Mouse (Mus musculus) testis, postnatal 14 days (tissue): ENCODE measurements around the gene L3mbtl4.

Experiments used
- DNase-seq: peaks from one replicate; pipeline ENCODE4 v3.0.0; 2021; ENCODE audit warnings: low spot score

L3mbtl4 gene

DNA sequence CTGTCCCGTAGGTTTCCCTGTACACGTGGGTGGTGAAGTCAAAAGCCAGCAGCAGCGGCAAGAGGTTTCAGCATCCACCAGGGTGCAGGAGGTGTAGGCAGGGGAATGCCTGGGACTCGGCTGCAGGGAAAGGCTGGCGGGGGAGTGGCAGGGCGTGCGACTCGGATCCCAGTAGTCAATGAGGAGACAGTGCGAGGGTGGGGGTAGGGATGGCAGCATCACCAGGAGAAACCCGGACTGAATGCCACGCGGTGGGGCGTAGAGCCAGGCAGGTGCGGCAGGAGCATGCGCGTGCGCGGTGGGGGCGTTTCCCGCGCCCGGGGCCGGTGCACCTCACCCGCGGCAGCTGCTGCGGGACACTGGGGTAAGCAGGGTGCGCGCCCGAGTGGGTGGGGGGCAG, at the start of gene L3mbtl4:
Gene L3mbtl4 (plus strand): TSS at position 271 of the 400 bp plus-strand sequence.
- DNase-seq, result peak; percentile 27

DNA sequence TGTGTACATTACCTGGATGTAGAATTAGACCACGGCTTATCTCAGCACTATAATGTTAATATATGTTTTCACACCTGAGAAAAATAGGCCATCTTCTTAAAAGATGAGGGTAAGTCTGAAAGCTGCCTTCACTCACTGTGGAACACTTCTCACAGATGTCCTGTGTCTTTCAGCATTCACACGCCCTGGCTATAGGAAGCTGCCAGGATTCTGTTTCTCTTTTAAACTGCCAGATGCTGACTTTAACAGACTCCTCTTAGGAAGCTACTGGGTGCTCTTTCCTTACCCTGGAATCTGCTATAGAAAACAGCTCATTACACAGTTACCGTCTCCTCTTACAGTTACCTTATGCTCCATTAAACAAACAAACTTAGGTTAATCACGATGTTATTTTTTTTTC, 43.1 kb upstream of the L3mbtl4 start:
- no peak for DNase-seq

DNA sequence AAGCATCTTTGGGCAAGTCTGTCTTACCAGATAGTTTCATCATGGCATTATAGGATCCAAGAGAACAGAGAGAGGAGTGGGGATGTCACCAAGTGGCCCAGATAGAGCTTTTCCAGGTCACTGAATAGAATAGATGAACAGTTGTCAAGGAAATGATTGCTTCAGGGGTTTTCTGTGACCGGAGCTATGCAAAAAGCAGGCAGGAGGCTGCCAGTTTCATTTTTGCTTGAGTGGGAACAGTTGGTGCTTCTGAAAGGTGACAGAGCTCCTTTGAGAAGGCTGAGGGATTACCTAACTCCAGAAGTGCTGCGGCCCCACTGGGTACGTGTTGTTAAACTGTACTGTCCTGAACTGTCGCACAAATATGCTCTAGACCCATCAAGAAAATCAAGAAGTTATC, 38.2 kb upstream of the L3mbtl4 start:
- DNase-seq, result no peak

DNA sequence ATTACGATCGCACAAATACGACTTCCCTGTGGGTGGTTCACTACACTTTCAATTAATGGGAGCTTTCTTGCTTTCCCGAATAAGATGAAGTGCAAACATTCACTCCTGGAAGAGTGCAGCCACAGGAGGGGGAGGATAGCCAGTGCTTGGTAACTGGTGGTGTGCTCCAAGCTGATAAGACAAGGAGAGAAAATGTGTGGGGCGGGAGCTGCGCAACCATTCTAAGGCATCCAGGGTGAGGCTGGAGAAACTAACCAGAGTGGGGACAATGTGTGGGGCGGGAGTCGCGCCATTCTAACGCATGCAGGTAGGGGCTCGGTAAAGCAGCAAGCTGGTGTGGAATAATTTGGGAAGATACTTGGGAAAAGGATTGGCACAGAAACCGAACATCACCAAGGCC, 36.6 kb upstream of the L3mbtl4 start:
- no peak for DNase-seq

DNA sequence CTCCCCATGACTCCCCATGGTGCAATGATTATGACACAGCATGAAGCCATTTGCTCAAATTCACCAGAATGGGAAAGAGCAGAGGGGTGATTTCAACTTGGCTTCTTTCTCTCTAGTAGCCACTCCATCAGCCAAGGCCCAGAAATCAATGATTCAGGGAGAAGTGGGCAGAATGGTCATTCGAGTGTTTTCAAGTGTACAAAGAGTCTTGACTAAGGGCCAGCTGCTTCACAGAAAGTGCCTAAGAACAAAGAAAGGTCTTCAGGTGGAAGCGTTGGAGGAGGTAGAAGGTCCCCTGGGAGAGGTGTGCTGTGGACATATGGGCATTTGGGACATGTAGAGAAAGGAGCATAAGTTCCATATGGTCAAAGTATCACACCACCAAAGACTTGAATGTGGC, 33.4 kb upstream of the L3mbtl4 start:
- DNase-seq, result no peak

DNA sequence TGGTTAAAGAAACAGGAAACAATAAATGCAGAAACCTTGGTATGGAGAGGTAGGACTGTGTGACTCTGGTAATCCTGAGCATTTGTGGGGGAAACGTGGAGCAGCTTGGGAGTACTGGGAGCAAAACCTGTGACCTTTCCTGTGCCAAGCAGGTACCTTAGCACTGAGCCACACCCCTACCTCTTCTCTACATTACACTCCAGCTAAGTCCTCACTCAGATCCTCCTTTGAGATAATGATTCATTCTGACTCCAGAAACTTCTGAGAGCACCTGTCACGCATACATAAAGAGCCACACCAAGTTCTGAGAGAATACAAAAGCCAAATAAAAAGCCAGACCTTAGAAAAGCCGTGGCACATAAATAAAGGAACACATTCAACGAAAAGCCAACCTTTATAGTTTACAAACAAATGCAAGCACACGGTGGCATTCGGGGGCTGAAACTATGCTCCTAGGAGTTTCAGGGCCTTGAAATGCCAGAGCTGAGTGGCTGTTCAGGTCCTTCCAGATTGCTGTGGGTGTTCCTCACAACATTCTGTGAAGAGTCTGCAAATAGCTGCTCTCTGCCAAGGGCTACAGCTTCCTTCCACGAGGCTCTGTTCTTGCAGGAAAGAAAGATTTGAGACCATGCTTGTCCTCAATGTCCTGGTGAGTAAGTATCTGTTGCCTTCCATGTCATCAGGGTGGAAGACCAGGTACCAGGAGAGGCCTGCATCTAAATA, 8.6 kb upstream of the L3mbtl4 start:
- no peak for DNase-seq

DNA sequence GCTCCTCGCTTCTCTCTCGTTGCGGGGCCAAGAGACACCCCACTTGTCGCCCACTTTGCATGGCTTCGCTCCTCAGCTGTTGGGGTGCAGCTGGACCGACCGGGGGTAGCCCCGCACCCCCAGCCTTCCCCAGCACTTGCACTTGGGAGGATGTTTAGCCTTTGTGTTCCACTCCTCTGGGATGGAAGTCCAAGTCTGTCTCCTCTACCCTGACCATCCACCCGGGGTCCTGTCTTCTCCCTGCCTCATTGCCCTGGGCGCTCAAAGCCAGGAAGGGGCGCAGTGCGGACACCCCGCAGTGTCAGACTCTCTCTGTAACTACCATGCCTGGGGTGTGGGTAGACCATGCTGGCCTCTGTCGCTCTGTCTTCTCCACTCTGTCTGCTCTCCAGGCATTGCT, 357 bp downstream of the L3mbtl4 start:
- no peak for DNase-seq

DNA sequence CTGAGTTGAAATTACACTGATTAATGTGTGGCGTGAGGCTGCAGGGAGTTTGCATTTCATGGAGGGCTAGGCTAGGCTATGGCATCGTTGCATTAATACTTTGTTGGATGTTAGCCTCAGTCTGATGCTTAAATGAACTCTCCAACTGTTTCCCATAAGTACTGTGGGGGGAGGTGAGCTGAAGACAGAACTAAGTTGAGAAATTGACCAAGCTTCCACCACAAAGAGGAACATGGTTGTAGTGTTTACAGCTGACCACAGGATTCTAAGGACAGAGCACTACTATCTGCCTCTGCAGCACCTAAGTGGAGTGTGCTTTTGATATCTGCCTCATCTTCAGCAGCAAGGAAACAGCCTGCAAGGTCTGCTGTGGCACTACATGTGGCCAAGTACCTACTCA, 1.5 kb downstream of the L3mbtl4 start:
- no peak for DNase-seq

DNA sequence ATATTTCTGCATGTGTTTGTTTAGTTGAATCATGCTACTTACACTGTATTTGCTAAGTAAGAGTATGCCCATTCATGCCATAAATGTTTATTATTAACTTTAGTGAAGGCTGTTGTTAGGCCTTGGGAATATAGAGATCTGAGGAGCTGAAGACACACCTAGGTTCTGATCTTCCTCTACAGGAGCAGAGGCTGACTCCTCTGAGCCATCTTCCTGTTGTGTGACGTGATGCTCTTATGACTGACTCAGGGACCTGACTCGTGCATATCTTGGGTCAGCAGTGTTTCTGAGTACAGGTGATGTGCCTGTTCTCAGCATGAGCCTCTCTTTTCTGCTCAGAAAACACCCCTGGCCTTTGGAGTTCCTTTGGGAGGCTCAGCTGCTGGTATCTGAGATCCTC, 7.3 kb downstream of the L3mbtl4 start:
- no peak for DNase-seq

DNA sequence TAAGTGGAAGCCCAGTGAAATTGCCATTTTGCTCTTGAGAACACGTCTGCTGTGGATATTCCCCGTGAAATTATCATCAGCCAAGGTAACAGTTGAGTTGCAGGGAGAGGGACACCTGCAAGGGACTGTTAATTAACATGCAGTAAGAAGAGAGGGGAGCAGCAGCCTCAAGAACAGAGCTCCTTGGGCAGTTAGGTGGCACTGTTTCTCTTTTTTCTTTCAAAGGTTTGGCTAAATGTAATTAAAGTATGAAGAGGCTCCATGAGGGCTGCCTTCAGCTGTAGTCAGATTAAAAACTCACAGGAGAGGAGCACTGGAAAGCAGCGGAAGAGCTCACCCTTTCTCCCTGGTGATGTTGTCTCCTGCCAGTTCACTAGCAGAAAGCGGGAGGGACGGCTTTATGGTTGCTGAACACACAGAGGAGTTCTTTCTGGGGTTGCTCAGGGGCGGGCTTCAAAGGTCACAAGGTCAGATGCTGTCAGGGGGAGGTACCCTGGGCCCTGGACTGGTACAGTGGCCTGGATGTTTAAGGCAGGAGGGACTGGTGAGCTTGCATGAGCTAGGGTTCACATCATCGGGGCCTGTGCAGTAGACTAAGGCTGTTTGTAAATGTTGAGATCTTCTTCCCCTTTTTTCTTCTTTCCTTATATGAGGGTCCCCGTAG, 11.7 kb downstream of the L3mbtl4 start:
- no peak for DNase-seq

DNA sequence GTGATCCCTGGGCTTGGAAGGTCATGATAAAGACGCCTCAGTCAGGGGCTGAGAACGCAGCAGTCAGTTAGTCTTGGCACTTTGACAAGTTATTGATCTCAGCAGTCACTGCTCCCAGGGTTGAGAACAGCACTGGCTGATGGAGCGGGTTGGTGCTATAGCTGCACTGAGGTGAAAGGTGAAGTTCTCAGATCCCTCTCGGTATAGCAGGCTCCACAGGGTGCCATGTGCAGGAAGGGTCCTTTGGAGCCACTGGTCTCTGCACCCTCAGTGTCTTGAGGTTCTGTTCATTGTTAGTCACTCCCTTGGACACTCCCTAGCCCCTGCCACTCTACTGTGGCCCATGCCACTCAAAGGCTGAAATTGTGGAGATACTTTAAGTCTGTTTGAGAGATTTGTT, 14.5 kb downstream of the L3mbtl4 start:
- DNase-seq, result no peak

DNA sequence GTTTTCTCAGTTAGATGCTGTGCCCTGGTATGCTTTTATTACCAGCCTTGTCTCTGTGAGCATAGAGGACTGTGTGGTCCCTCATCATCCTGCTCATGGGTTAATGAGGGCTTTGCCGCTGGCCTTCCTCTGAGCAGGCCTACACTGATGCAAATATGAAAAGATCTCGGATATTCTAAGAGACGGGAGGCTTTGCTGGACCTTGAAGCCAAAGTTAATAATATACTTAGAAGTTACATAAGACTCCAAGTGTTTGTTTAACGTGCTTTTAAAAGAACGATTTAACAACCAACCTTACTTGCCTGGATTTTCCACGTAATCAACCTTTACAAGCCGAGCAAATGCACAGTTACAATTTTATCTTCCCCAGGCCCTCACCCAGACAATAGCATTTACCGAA, 15.1 kb downstream of the L3mbtl4 start:
- no peak for DNase-seq

DNA sequence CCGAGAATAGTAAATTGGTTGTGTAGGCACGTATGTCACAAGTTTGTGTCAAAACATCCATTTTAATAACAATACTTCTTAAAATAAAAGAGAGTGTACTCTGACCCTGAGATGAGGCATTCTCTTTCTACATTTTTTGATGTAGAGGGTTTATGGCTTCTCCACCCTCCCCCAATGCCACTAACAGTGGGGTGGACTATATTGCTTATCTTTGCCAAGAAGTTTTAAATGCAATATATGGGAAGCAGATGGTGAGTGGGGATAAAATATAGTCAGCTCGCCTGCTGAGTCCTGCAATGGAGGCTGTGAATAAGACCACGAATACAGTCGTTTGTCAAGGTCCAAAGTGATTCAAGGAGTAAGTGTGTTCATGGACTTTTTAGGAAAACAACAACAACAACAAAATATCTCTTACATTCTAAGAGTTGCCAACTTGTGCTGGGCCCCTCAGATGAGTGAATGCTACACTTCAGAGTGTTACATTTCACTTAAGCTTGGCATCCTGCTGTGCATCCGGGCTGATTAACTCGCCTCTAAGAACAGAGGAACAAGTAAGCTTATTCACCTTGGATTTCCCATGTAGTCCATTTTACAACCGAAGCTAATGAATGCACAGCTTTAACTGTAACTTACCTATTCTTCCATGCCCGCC, 18.2 kb downstream of the L3mbtl4 start:
- DNase-seq, result no peak

DNA sequence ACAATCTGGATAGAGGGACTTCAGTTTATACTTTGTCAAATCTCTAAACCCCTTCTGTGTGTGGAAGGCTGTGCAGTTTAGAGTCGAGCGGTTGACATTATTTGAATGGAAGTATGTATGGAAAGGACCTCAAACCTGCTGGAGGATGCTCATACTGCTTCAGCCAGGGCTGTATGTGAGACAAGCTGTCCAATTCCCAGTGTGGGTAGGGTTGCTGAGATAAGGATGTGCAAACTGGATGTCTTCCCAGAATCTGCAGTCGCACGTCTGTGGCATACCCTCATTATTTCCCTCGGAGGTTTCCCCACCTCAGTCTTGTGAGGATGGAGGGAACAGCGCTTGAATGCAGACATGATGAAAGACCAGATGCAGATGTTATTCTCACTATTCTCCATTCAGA, 34.8 kb downstream of the L3mbtl4 start:
- no peak for DNase-seq

DNA sequence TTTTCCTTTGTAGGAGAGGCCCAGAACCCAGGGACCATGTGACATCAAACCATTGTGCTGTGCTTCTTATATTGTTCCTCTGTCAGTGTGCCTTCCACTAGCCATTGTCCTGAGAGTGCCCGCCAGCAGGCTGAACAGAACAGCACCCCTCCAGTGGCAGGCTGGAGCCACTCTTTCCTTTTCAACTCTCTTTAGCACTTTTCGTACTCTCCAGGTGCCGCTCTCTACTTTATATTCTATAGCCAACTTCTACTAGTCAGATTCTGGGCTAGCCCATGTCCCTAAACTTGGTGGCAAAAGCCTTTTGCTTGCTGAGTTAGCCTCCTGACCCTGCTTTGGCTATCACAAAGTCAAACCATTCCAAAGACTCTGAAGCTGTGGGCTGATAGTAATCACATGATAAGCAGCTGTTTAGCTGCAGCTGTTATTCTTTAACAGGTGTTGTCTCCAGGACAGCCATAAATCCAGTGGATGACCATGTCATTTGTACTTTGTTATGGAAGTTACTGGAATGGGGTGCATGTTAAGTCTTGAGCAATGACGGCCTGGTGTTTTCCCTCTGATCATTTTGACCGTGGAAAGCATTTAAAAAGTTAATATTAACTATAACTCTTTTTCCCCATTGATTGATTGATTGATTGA, 38.8 kb downstream of the L3mbtl4 start:
- DNase-seq, result no peak

DNA sequence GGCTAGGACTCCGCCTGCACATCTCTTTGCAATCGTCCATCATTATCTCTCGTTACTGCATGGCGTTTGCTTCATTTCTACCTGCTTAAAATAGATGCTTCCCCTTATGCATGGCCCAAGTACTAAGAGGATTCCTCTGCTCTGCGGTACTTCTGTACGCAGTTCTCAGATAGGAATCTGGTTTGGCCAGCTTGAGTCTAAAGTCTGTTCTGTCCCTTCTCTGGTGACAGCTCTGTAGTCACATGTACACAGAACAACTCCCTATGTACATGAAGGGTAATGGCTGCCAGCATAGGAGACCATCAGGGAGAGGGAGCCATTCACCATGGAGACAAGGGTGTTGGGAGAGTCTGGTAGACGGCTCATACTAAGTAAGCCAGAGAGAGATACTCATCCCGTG, 47.3 kb downstream of the L3mbtl4 start:
- no peak for DNase-seq

DNA sequence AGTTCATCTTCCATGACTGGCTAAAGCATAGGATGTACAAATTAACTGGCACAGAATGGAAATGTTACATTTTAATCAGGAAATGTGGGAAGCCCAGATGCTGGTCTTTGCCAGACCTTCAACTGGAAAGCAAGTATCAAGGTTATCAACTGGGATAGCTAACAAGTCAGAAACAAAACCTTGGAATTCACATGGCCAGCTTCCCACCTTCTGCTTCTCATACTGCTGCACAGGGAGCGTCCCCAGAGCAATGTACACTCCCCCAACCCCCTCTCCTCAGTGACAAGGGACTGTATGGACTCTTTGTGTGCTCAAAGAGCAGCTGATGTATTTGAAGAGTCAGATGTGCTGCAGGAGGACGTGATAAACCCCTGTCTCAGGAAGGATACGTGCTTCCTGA, 49.0 kb downstream of the L3mbtl4 start:
- DNase-seq, result peak; percentile 79

DNA sequence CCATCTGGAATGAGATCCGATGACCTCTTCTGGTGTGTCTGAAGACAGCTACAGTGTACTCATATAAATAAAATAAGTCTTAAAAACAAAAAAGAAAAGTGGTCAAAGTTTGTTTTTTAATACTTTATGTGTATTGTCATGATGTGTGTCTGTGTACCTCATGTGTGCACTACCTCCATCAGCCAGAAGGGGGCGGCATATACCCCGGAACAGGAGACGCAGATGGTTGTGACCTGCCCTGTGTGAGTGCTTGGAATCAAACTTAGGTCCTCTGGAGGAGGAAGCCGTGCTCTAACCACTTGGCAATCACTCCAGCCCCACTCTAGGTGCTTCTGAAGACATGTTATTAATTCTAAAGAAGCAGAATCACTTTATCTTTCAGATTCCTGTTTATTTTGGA, 58.6 kb downstream of the L3mbtl4 start:
- no peak for DNase-seq

DNA sequence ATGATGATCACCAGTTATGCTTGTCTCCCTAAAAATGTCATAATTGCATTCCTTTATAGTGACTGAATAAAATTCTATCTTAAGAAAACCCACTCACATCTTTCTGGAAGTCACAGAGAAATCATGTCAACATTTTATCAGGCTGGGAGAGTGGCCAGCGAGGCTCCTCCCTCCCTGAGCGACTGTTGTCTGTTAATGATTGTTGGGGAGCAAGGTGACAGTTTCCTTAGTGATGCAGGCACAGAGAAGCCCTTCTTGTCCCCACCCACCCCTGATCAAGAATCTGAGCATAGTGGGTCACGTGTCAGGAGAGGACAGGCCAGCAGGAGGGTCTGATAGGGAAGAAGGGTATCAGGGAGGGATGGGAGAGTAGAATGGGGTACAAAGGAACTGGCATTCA, 59.8 kb downstream of the L3mbtl4 start:
- no peak for DNase-seq

DNA sequence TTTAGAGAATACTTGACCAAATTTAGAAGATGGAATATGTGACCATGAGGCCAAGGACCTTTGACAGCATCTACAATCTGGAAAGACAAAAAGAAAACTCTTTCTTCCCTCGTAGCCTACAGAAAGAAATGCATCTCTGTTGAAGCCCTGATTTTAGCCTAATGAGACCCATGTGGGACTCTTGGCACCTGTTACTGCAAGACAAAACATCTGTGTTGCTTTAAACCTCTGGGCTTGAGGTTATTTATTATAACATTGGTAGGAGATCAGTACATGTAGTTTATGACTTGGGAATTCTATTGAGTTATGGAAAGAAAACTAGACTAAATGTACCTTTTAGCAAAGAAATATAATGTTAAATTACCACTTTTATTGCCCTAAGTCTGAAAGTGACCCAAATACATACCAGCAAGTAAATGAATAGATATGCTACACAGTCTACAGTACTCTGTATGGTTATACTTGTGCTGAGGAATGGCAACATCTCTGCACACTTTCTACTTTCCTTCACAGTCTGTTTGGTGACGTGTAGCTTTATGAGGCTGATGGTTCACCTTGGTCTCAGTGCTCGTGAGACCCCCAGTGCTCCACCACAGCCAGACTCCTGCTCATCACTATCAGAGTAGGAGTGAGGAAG, 65.4 kb downstream of the L3mbtl4 start:
- DNase-seq, result no peak

DNA sequence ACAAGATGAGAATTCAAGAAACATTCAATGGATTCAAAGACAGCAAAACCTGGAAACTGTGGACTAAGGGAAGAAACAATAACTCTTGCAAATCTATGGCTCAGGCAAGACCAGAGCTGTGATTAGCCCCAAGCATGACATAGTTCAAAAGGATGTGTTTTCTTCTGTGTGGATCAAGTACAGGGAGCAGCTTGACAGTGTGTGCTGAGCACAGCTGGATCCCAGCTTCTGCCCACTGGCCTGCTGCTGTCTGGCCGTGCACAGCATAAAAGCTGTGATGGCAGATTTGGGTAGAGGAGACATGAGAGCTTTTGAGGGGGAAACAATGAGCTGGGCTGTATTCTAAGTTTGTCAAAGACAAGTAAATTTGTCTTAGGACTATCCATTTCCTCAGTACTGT, 84.1 kb downstream of the L3mbtl4 start:
- DNase-seq, result no peak

DNA sequence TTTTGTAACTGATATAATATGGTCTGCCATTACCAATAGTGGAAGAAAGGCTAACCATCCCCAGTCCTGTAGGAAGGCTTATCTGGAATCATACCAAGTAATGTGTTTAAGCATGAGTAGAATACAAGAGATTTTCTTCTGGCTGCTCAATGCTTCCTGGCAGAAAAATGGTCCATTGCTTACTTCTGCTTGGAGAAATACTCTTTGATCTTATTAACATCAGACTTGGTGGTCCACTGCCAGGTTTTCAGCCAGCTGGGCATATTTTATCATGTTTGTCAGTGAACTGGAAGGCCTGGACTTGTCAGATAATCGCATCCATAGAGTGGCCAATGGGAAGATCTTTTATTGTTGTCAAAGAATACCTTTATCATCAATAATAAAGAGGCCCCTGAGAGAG, 97.5 kb downstream of the L3mbtl4 start:
- DNase-seq, result no peak

DNA sequence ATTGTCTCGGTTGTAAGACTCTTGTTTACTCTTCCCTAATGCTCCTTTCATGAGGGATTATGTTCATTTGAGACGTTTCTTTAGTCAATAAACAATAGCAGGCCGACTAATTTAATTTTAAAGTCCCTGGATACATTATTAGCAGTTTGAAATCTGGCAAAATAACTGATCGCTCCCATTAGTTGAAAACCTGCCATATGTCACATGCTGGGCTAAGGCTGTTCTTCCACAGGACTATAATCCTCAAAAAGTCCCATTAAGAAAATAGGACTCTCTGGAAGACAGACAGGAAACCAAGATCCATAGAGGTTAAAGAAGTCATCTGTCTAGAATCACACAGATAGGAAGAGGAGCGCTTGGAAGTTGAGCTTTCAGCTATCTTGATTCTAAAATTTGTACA, 114.9 kb downstream of the L3mbtl4 start:
- DNase-seq, result no peak
